Mouse (Mus musculus) midbrain, embryonic 11.5 days (tissue): ENCODE results near the gene Yars. TPM values are rescaled to one million over a fixed set of nuclear protein-coding genes. Genes with fewer than 3 reads are reported as not detected.

Experiments used
- ATAC-seq: fragments of 200-750 bp; cut with Nextera tagmentation; 2 replicates; pipeline ENCODE4 v1.8.0; 2017; ENCODE audit warnings: moderate TSS enrichment, moderate library complexity; ENCODE audit not compliant: low FRiP score
- DNase-seq: peaks from one replicate; pipeline ENCODE4 v3.0.0; 2015; ENCODE audit warnings: low spot score; ENCODE audit errors: missing footprints
- H3K27ac ChIP-seq: fragments of 300-500 bp; sonication (generic); 2 replicates; pipeline ENCODE4 v1.5.1; 2014; ENCODE audit warnings: low read depth, low read length
- H3K27me3 ChIP-seq: fragments of 300-500 bp; sonication (generic); 2 replicates; pipeline ENCODE4 v1.6.1; 2014; ENCODE audit warnings: mild to moderate bottlenecking, low read length, moderate library complexity, mixed read lengths; ENCODE audit not compliant: control insufficient read depth, insufficient read depth
- H3K36me3 ChIP-seq: fragments of 300-500 bp; sonication (generic); 2 replicates; pipeline ENCODE4 v1.6.1; 2014; ENCODE audit warnings: mild to moderate bottlenecking, low read length, moderate library complexity, mixed read lengths; ENCODE audit not compliant: control insufficient read depth, insufficient read depth
- H3K4me1 ChIP-seq: fragments of 300-500 bp; sonication (generic); 2 replicates; pipeline ENCODE4 v1.6.1; 2014; ENCODE audit warnings: low read length; ENCODE audit not compliant: control insufficient read depth, insufficient read depth
- H3K4me2 ChIP-seq: fragments of 300-500 bp; sonication (generic); 2 replicates; pipeline ENCODE4 v1.6.1; 2014; ENCODE audit warnings: mild to moderate bottlenecking, moderate library complexity
- H3K4me3 ChIP-seq: fragments of 300-500 bp; sonication (generic); 2 replicates; pipeline ENCODE4 v1.5.1; 2014; ENCODE audit warnings: low read depth, low read length
- H3K9ac ChIP-seq: fragments of 300-500 bp; sonication (generic); 2 replicates; pipeline ENCODE4 v1.6.1; 2014; ENCODE audit warnings: low read length
- H3K9me3 ChIP-seq: fragments of 300-500 bp; sonication (generic); 2 replicates; pipeline ENCODE4 v1.6.1; 2016; ENCODE audit warnings: low read length; ENCODE audit not compliant: control insufficient read depth
- WGBS: fragments of 180-500 bp; shearing (Covaris S2); extraction: QIAGEN DNeasy Blood & Tissue Kit; methylation state at CpG from one replicate; pipeline ENCODE4 v1.1.7; 2014; 5-methylcytosine and 5-hydroxymethylcytosine counted together
- polyA plus RNA-seq: library from polyadenylated mRNA; unstranded; fragments of >200 nt; fragmentation: Nextera tagmentation; extraction: Ambion mirVana; gene quantifications from 2 replicates; pipeline ENCODE4 v1.2.1, GENCODE M21; 2014

The Yars gene
- polyA plus RNA-seq, 1 experiment from 2014 or later = 105 TPM

DNA sequence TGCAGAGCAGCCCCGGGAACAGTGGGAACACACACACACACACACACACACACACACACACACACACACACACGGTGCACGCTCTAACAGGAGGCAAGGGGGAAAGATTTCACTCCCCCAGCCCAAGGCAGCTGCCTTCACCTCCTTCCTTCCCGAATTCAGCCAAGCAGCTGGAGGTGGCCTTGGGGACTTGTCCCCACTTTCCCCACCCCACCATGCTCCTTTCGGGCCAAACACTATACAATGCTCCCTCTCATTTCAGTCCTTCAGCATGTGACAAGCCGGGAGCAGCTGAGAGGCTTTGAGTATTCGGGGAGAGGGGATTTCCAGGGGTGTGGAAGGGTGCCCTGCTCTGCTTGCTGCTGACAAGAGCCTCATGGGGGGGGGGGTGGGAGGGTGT is 52.3 kb downstream of the Yars start:
- Histone ChIP-seq H3K4me2 (no peak overlapping the region), H3K36me3 (no peaks in the 10 kb centered on the region), H3K4me1 (peaks cover 23% of the 10 kb centered on the region), H3K27ac (no peak overlapping the region), H3K27me3 (peaks cover 11% of the 10 kb centered on the region), H3K4me3 (no peak overlapping the region), H3K9me3 (no peaks in the 10 kb centered on the region), H3K9ac (no peak overlapping the region)
- WGBS = 30% methylated on average over 7 of the region's 7 CpGs
- ATAC-seq (no peak), DNase-seq (no peak)

- H3K36me3 ChIP-seq = no peaks in the 10 kb centered on the region
- H3K4me2 ChIP-seq = no peak overlapping the region
- no peaks in the 10 kb centered on the region for H3K9me3 ChIP-seq
- WGBS = 31% methylated on average over 4 of the region's 4 CpGs
- peaks cover 19% of the 10 kb centered on the region for H3K4me1 ChIP-seq
- no peak overlapping the region for H3K4me3 ChIP-seq
- peaks cover 15% of the 10 kb centered on the region for H3K27me3 ChIP-seq
- DNase-seq = no peak
- H3K27ac ChIP-seq = no peak overlapping the region
- 0 out of 2 replicates have a peak overlapping the region, but pooled peaks have one; percentile 14 for H3K9ac ChIP-seq
- ATAC-seq = no peak
These were observed 52.8 kb downstream of the Yars start for GRCm38 (mm10) chr4:129242327-129242726.

GRCm38 (mm10) chr4:129242761-129243160 is 53.2 kb downstream of the Yars start:
- DNase-seq = no peak
- peaks cover 20% of the 10 kb centered on the region for H3K27me3 ChIP-seq
- peaks cover 15% of the 10 kb centered on the region for H3K4me1 ChIP-seq
- H3K27ac ChIP-seq = no peak overlapping the region
- no peaks in the 10 kb centered on the region for H3K36me3 ChIP-seq
- H3K4me3 ChIP-seq = no peak overlapping the region
- H3K4me2 ChIP-seq = no peak overlapping the region
- no peak for ATAC-seq
- H3K9me3 ChIP-seq = no peaks in the 10 kb centered on the region
- 17% methylated on average over 4 of the region's 4 CpGs for WGBS
- no peak overlapping the region for H3K9ac ChIP-seq

GRCm38 (mm10) chr4:129244802-129245201 is 55.2 kb downstream of the Yars start:
- ATAC-seq (no peak), DNase-seq (no peak)
- Histone ChIP-seq H3K4me1 (peaks cover 16% of the 10 kb centered on the region), H3K9ac (no peak overlapping the region), H3K9me3 (no peaks in the 10 kb centered on the region), H3K36me3 (no peaks in the 10 kb centered on the region), H3K27ac (no peak overlapping the region), H3K4me2 (no peak overlapping the region), H3K27me3 (peaks cover 38% of the 10 kb centered on the region), H3K4me3 (no peak overlapping the region)
- 61% methylated on average over 4 of the region's 4 CpGs for WGBS

DNA sequence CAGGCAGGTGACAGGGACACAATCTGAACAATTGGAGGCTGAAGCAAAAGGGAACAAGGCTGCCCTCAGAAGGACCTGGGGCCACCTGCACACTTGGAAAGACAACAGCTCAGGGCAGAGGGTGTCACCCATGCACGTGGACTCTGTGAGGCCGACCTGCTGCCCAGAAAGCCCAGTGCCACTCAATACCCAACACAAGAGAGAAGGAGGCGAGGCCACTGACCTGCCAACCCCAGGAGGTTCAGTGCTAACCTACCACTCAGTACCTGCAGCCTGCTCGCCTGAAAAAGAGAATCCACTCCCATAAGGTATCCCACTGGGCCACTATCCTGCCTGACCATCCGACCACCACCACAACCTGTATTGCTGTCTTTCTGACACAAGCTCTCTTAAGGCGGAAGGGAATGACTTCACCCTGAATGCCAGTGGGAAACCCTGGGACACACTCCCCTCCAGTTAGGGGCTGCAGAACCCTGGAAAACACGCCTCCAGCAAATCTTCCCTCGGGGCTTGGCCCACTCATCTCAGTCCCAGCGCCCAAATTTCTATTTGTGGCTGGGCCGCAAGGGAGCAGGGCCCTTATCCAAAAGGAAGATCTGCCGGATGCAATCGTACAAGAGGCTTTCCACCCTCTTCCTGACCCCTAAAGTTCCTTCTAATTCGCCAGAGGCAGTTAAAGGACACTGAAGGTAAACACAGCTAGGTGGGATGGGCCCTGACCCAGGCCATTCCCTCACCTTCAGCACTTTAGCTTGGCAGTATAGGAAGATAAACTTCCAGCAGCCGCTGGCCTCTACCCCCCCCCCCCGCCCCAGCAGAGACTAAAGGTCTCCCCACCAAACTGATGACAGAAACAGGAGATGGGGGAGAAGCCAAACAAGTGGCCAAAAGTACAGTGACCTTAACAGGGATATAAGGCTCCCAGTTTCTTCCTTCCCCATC is 57.1 kb downstream of the Yars start:
- Histone ChIP-seq H3K27ac (no peak overlapping the region), H3K9ac (no peak overlapping the region), H3K4me2 (no peak overlapping the region), H3K4me3 (no peak overlapping the region), H3K9me3 (no peaks in the 10 kb centered on the region), H3K27me3 (peaks cover 44% of the 10 kb centered on the region), H3K36me3 (no peaks in the 10 kb centered on the region), H3K4me1 (peaks cover 27% of the 10 kb centered on the region)
- no peak for DNase-seq
- ATAC-seq = no peak
- WGBS = 39% methylated on average over 15 of the region's 15 CpGs

GRCm38 (mm10) chr4:129247381-129248242 is 58.1 kb downstream of the Yars start:
- 10% methylated on average over 22 of the region's 24 CpGs for WGBS
- DNase-seq (no peak), ATAC-seq (no peak)
- peak overlapping the region; percentile 59 for H3K4me3 ChIP-seq
- H3K4me2 ChIP-seq = peak overlapping the region; percentile 98
- peaks cover 24% of the 10 kb centered on the region for H3K4me1 ChIP-seq
- no peaks in the 10 kb centered on the region for H3K36me3 ChIP-seq
- no peak overlapping the region for H3K27ac ChIP-seq
- H3K9me3 ChIP-seq = no peaks in the 10 kb centered on the region
- peaks cover 44% of the 10 kb centered on the region for H3K27me3 ChIP-seq
- H3K9ac ChIP-seq = peak overlapping the region; percentile 73

DNA sequence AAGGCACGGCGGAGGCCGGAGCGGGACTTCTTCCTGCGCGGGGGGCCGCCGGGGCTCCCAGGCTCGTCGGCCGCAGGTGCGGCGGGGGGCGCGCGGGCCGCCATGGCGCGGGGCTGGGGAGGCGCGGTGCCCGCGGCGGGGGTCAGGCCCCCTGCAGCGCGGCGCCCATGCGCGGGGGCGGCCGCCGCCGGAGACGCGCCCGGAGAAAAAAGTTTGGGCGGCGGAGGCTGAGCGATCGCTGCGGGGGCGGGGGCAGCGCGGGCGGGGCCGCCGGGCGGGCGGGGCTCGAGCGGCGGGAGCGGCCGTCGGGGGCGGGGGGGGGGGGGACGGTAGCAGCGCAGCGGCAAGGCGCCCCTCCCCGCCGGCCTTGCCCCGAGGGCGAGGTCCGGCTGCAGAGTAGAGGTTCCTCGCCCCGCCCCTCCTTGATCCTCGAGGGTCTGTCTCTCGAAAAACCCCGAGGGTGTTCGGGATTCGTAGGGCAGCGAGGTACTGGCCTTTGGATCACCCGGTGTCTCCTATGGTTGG is 58.7 kb downstream of the Yars start:
- peaks cover 44% of the 10 kb centered on the region for H3K27me3 ChIP-seq
- H3K9ac ChIP-seq = peak overlapping the region; percentile 73
- ATAC-seq (no peak), DNase-seq (no peak)
- H3K36me3 ChIP-seq = no peaks in the 10 kb centered on the region
- H3K4me3 ChIP-seq = peak overlapping the region; percentile 59
- WGBS = 1% methylated on average over 39 of the region's 74 CpGs
- peaks cover 22% of the 10 kb centered on the region for H3K4me1 ChIP-seq
- H3K4me2 ChIP-seq = peak overlapping the region; percentile 98
- H3K9me3 ChIP-seq = no peaks in the 10 kb centered on the region
- H3K27ac ChIP-seq = no peak overlapping the region

- H3K9me3 ChIP-seq = no peaks in the 10 kb centered on the region
- no peak overlapping the region for H3K4me2 ChIP-seq
- no peak overlapping the region for H3K4me3 ChIP-seq
- ATAC-seq (no peak), DNase-seq (peak; percentile 90)
- H3K4me1 ChIP-seq = peaks cover 22% of the 10 kb centered on the region
- H3K27ac ChIP-seq = no peak overlapping the region
- no peak overlapping the region for H3K9ac ChIP-seq
- 24% methylated on average over 7 of the region's 7 CpGs for WGBS
- H3K27me3 ChIP-seq = peaks cover 44% of the 10 kb centered on the region
- H3K36me3 ChIP-seq = no peaks in the 10 kb centered on the region
These were observed 59.7 kb downstream of the Yars start for GRCm38 (mm10) chr4:129249288-129249687.
